Mouse (Mus musculus) testis, postnatal 10 days (tissue): ENCODE results near the gene Nabp1.
A peak's percentile ranks its signal among the peaks of the same experiment; 100 is the strongest.
"Not testable (repeated sequence)": the region's sequence is repeated elsewhere in the genome, so short reads cannot be mapped to it uniquely, and the experiment has no call there.

Experiments used
- DNase-seq: peaks from one replicate; pipeline ENCODE4 v3.0.0; 2021; ENCODE audit warnings: low spot score

The Nabp1 gene

DNA sequence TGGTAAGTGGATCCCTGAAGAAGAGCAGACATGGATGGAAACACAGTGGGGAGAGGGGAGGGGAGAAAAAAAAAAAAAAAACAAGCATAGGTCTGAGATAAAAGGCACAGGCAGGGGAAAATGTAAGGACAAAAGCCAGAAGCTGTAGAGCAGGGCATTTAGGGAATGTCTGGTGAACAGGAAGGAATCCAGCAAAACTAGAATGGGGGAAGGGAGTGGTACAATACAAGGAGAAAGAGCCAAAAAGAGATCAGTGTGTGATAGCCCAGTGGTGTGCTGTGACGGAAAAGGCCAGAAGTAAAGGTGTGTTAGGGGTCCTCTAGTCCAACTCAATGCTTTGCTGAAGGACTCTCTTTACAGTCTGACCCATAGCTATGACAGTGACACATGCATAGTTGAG is 8.1 kb upstream of the Nabp1 start:
- no peak for DNase-seq

DNA sequence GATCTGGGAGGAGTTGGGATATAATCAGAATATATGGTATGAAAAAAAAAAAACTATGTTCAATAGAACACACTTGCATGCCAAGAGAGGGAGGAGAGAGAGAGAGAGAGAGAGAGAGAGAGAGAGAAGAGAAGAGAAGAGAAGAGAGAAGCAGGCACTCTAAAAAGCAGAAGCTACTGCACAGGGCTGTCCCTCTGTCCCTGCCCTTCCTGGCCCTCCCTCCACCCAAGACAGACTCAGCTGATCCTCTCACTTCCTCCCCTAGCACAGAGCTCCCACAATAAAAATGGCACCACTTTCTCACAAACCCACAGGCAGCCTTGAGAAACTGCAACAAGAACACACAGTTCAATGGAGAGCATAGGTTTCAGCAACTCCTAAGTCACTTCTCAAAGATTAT is 2.2 kb upstream of the Nabp1 start:
- no peak for DNase-seq

DNA sequence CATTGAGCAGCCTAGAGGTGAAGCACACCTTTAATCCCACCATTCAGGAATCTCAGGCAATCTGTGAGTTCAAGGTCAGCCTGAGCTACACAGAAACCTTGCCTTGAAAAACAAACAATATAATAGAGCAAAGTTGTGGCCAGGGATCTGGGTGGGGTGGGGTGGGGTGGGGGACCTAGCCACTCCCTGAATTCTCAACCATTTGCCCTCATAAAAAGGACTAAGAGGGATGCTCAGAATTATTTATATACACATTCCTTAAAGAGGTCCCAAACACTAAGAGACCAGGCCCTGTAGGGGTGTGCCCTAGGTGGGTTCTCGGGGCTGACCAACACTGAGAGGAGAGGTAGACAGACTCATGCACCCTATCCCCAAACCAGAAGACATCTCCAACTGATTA is 1.5 kb upstream of the Nabp1 start:
- DNase-seq: no peak

DNA sequence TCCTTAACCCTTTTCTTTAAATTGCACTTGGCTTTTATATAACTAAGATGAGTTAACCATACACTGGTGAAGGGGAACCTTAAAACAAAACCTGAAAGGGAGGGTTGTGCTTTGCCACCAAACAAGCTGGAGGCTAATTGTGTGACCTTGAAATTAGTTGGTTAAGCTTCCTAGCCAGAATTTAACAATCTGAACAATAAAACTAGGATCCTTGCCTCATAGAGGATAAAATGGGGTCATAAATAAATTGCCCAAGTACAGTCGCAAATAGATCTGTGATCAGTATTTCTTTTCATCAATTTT is 753 bp upstream of the Nabp1 start:
- no peak for DNase-seq

DNA sequence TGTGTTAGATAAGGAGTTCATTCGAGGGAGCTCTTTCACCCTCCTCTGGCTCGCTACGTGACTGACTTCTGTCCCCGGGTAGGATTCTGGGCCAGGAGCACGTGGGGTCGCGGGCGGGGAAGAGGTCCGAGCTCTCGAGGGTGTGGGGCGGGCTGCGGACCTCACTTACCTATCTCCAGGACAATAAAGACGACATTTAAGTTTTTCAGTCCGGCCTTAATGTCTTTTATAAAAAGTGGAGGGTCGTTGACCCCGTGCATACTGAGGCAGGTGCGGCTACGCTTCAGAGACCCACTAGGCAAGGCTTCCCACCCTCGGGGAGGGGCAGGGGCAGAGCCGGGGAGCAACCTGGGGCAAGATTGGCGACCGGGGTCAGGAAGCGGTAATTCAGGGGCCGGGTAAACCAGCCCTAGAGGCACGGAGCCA is 556 bp downstream of the Nabp1 start:
- peak; percentile 69 for DNase-seq

DNA sequence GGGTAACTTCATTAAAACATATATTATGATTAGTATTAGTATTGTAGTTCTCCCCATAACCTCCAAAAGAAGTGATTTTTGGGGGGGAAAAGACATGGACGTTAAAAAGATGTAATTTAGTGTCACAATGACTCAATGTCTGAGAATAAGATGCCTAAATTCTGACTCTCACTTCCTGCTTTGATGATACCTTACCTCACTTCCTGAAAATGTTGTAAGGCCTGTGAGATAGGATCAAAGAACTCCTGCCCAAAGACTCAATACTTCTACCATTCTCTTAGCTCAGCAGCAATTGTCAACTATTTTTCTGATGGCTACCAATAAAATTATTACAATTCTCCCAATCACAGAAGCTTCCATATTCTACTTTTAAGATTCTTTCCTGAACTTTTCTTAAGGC is 1.8 kb downstream of the Nabp1 start:
- no peak for DNase-seq

DNA sequence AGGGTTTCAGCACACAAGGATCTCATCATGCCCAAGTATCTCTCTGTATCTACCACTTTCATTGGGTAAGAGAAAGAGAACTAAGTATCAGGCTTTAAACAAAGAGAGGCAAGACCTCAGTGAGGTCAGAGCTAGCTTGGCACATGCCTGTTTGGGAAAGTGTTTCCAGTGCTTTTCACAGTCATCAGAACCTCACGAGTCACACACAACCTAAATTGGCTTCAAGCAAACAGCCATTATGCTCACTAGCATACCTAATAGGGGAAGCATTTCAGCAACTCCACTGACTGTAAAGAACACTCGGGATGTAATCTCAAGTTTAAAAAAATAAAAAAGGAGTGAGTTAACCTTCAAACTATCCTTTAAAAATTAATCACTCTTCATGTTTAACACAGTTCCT is 10.1 kb downstream of the Nabp1 start:
- DNase-seq: no peak

DNA sequence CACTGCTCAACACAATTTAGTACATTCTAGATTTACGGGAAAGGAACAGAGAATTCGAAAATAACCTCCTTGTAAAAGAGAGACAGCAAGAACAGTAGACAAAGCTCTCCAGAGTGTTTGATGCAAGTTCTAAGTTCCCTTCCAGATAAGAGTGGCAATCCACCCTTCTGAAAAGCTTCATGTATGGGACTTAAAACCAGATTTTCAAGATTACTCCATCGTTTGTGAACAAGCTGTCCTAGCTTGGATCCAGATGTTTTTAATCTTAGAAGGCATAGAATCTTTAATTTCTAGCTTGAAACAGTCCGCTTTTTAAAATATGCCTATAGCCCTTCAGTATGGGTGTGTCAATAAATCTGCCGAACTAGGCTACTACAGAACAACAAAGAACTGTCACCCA is 11.0 kb downstream of the Nabp1 start:
- DNase-seq: no peak

DNA sequence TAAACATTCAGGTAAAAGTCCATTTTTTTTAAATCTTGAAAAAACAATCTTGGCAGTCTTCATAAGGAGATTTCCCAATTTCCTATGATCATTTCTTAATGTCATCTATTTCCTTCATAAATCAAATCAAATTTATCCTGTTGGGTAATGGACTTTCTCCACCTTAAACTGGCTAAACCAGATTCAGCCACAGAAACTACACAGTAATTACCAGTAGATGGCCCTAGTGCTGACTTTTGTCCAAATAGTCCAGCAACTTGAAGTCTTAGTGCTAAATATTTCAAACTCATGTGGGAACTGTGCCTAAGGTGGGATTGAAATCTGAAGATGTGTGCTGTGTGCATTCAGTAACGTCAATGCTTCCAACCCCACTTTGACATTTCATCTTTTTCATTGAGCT is 11.8 kb downstream of the Nabp1 start:
- no peak for DNase-seq

DNA sequence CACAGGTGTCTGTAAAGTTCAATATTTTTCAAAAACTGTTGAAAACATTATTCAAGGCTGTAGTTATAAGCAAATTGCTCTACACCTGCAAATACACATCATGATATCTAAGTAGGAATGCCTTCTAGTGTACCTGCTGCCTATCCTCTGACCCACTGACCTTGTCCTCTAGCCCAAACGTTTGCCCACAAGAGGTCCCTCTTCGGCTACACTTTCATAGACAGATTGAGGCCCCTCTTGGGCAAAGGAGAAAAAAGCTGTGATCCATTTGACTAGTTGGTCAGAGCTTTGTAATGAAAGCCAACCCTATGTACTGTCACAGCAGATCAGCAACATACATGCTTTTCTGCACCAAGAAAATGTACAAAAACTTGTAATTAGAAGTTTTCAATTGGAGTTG is 12.9 kb downstream of the Nabp1 start:
- no peak for DNase-seq

DNA sequence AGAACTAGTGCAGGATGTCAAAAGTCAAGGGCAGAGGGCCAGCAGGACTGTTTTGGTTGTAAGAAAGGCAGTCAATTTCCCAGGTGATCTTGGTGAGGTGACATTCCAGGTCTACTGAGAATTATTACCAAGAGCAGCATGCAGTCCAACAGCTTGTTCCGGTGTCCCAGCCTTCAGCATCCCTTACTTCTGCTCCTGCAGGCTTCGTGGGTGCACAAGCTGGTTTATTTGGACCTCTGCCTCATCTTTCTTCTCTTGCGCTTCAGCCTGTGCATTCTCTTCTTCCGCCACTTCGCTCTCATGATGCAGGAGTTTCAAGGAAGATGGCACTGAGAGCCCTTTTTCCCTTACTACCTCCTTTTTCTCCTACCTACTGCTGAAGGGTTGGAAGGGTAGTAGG is 15.2 kb downstream of the Nabp1 start:
- no peak for DNase-seq

DNA sequence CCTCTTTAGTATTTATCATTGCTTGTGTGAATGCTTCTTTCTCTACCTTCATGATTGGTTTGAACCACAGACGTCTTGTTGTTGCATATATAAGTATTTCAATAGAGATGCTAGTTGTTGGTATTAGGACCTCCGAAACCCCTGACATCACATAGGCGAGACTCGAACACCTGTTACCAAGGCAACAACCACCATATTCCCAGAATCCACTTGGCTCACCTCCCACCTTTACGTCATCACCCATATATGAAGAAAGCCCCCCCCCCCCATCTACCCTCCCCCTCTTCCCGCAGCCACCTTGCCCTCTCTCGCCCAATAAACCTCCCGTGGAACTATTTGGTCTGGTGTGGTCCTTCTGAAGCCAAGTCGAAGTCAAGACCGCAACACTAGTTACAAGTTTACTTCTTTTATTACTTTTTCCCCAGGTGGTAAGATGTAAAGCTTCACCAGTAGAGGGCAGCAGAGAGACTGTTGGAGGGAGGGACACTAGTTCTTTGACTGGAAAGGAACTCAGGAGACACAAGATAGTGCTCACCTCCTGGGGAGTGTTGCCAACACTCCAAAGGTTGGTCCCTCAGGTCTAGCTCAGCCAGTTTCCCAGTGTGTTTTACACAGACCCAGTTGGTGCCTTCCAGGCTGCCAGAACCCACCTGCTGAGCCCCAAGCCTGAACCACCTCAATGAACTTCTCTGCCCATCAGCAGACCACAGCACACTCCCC is 19.3 kb downstream of the Nabp1 start:
- no peak for DNase-seq

DNA sequence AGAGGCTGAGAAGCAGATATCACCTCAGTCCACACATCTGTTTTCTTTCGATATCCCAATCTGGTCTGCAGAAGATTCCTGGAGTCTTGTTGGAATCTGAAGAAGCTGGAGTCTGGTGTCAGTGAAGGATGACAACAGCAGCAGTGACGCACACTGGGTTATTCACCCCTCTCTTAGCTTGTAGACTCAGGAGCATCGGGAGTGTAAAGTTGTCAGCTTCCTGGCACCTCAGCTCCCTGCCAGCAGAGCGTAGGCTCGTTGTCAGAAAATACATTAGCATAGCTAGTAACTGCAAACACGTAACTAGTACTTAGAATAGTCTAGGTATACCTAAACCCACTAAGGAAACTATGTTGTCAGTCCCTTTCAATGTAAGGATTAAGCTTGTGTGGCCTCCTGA is 20.1 kb downstream of the Nabp1 start:
- DNase-seq: no peak

DNA sequence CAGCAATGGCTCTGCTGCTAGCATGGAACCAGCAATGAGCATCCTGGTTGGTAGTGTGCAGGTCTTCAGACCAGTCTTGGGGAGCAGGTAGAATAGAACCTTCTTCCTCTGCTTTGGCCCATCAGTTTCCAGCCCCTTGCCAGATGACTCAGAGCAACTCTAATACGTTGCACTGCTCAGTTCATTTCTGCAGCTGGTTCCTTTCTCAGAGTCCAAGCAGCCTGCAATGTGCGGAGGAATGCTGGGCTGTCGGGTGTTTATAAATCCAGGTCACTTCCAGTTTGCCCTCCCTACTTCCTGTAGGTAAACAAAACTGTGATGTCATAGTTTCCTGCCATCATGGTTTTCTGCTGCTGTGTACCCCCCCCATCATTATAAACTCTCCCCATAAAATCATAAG is 21.0 kb downstream of the Nabp1 start:
- no peak for DNase-seq

DNA sequence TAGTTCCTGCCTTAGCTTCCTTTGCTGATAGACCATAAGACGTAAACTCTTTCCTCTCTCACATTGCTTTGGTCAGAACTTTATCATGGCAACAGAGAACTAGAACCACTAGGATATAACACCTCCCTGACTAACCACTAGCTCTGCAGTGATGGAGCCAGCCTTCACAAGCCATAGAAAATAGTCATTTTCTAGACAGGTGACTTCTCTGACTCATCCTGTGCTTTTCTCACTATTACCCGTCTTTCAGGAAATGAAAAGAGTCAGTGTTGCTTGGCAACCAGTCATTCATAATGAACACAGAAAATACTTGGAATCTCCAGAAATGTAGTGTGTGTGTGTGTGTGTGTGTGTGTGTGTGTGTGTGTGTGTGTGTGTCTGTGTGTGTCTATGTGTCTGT is 29.4 kb downstream of the Nabp1 start:
- DNase-seq: no peak

DNA sequence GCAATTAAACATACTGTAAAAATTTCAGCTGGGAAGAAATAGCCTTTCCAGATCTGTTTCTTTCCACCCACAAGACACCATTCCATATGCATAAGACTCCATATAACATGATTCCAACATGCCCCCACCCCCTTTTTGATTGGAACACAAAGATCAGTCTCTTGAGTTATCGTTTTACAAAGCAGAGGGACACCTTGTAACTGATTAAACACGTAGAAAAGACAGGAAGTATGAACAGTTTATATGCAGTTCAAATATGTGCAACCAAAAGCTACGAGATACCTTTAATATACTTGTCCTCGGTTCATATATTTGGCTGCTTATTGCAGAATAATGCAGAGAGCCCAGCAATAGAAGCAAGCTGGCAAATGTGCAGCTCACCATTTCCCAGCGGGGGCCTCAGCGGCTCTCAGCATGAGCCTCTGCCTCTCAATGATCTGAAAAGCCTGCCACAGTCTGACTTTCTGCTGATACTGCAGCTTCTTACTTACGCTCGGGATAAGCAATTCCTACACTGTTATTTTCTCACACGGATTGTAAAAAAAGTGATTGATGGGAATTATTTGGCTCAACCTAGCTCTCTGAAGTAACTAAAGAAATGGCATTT is 32.3 kb downstream of the Nabp1 start:
- no peak for DNase-seq

DNA sequence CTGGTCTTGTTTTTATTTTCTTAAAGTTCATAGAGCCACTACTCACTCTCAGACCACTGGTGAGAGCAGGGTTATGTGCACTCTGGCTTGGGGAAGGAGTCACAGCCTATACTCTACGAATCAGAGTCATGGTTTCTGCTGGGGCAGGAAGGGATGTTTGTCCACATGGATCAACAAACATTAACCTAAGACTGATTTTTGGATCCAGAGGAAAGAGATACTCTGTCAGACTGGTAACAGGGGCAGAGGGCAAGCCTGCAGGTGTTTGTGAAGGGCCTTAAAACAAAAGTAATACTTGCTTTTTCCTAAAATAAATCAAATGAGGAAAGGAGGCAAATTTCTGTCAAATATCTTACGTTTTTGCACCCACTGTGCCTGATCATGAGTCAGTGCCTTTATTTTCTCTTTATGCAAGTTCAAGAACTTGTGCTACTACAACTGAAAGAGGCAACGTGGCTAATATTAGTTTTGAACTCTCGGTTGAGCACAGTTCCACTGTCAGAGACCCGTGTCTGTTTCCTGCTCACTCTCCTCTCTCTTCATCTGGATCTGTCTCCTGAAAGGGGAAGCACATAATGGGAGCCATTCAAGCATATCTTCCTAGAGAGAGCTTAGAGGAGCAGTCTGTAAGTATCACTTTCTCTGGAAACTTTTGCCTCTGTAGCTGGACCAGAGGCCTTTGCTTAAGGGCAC is 32.9 kb downstream of the Nabp1 start:
- no peak for DNase-seq

DNA sequence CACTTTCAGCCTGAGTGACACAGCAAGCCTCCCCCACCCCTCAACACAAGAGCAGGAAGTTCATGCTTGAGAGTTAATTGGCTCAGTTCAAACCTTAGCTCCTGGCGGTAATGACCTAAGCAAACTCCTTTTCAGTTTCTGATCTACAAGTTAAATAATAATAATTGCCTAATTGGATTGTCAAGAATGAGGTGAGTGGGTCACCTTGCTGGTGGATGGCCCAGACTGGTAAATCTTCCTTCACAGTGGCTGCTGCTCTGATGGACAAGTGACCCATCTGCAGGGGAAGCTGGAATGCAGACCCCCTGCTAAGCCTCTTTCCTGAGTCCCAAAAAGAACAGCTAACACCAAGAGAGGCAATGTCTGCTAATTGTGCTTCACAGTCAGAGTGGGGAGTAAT is 48.5 kb downstream of the Nabp1 start:
- no peak for DNase-seq

DNA sequence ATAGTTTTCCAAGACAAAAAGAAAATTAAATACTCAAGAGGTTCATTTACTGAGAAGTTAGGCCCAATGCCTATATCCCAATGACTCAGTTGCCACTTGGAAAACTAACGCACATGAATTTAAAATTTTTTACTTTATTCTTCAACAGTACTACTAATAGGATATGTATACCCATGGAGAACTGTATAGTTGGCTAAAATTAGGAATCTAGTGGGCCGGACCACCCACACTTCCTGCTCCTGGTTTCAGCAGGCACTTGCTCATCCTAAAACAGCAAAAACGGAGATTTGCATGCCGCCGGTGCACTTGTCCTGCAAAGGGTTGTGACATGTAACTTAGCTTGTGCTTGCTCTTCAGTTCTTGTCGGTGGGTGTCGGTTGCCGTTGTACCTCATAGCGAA is 51.9 kb downstream of the Nabp1 start:
- DNase-seq: no peak

DNA sequence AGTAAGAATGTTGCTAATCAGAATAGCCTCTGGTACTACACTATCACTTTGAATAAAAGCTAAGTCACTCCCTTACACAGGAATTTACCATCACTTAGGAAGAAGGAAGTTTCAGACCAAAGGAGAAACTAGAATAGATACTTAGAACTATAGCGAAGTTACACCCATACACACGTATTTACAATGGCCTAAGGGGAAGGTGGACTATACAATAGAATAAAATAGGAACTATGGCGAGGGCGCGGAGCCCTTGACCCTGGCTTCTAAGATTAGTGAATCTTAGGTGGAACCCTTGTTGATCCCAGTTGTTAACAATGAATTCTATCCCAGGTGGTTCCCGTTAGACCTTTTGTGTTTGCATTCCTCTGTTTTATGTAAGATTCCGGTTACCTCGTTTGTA is 57.2 kb downstream of the Nabp1 start:
- not testable (repeated sequence) for DNase-seq

DNA sequence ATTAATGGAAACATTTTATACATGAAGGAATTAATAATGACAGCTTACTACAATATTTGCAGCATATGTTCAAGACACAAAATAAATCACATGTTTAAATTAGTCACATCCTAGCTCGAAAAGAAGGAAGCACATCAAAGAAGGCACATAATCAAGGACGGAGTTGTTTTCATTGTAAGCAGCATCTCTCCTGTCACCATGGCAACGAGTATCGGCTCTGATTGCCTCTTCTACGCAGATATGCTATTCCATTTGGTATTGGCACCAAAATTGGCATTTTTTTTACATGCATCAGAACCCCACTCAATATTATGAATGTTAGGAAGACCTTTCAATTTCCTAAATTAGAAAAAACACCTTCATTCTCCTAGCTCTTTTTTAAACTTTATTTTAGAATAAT is 59.5 kb downstream of the Nabp1 start:
- DNase-seq: no peak
